Mouse (Mus musculus) NIH3T3 (cell line): ENCODE data around the gene Iqsec3.

Experiments
- DNase-seq: peaks from one replicate; pipeline ENCODE4 v3.0.0-alpha.2; 2012; ENCODE audit warnings: low read depth

Gene Iqsec3

GRCm38 (mm10) chr6:121454549-121455494 lies 18.7 kb downstream of the Iqsec3 start:
- DNase-seq, result no peak

GRCm38 (mm10) chr6:121453776-121454175 lies 19.7 kb downstream of the Iqsec3 start:
- DNase-seq, result no peak

GRCm38 (mm10) chr6:121451703-121452102 lies 21.8 kb downstream of the Iqsec3 start:
- DNase-seq, result no peak

- no peak for DNase-seq
Observed at GRCm38 (mm10) chr6:121440696-121441220, 32.7 kb downstream of the Iqsec3 start.

- no peak for DNase-seq
Observed at GRCm38 (mm10) chr6:121424830-121425229, 48.6 kb downstream of the Iqsec3 start.

- DNase-seq, result no peak
Observed at GRCm38 (mm10) chr6:121424403-121424802, 49.1 kb downstream of the Iqsec3 start.

- no peak for DNase-seq
Observed at GRCm38 (mm10) chr6:121412558-121413297, 60.8 kb downstream of the Iqsec3 start.

- no peak for DNase-seq
Observed at GRCm38 (mm10) chr6:121407571-121408011, 65.9 kb downstream of the Iqsec3 start.

GRCm38 (mm10) chr6:121405311-121405710 lies 68.2 kb downstream of the Iqsec3 start:
- DNase-seq, result no peak

GRCm38 (mm10) chr6:121402661-121403244 lies 70.7 kb downstream of the Iqsec3 start:
- DNase-seq, result no peak

GRCm38 (mm10) chr6:121401826-121402660 lies 71.4 kb downstream of the Iqsec3 start:
- no peak for DNase-seq

GRCm38 (mm10) chr6:121401140-121401539 lies 72.3 kb downstream of the Iqsec3 start:
- DNase-seq, result no peak

GRCm38 (mm10) chr6:121392610-121393252 lies 80.7 kb downstream of the Iqsec3 start:
- no peak for DNase-seq

GRCm38 (mm10) chr6:121385397-121385796 lies 88.1 kb downstream of the Iqsec3 start:
- no peak for DNase-seq

GRCm38 (mm10) chr6:121382071-121382470 lies 91.4 kb downstream of the Iqsec3 start:
- DNase-seq, result no peak

- DNase-seq, result no peak
Observed at GRCm38 (mm10) chr6:121380576-121380975, 92.9 kb downstream of the Iqsec3 start.

GRCm38 (mm10) chr6:121378256-121378655 lies 95.2 kb downstream of the Iqsec3 start:
- no peak for DNase-seq

GRCm38 (mm10) chr6:121376159-121376558 lies 97.3 kb downstream of the Iqsec3 start:
- no peak for DNase-seq

GRCm38 (mm10) chr6:121371197-121371980 lies 102.1 kb downstream of the Iqsec3 start:
- DNase-seq, result no peak

- DNase-seq, result no peak
Observed at GRCm38 (mm10) chr6:121367099-121367498, 106.4 kb downstream of the Iqsec3 start.
